Mouse (Mus musculus) C2C12 (cell line): Measurements from ENCODE around the gene Senp3. TPM values are rescaled to one million over a fixed set of nuclear protein-coding genes. Genes with fewer than 3 reads are reported as not detected.
A peak's percentile ranks its signal among the peaks of the same experiment; 100 is the strongest.

ENCODE experiments used
- H3K27me3 ChIP-seq: one replicate; pipeline ENCODE4 v1.6.1; 2011; ENCODE audit not compliant: control insufficient read depth, insufficient read depth, insufficient read length
- H3K36me3 ChIP-seq: one replicate; pipeline ENCODE4 v1.6.1; 2011; ENCODE audit not compliant: control insufficient read depth, insufficient read depth
- H3K4me3 ChIP-seq: one replicate; pipeline ENCODE4 v1.5.1; 2011; ENCODE audit warnings: mild to moderate bottlenecking, control low read depth; ENCODE audit not compliant: poor library complexity, insufficient read depth, severe bottlenecking
- H3K79me2 ChIP-seq: one replicate; pipeline ENCODE4 v1.6.1; 2011; ENCODE audit not compliant: control insufficient read depth, insufficient read depth
- H3K79me3 ChIP-seq: one replicate; pipeline ENCODE4 v1.6.1; 2011; ENCODE audit warnings: low read depth, control low read depth
- H3ac ChIP-seq: one replicate; pipeline ENCODE3; 2011; ENCODE audit warnings: low read depth; ENCODE audit not compliant: control insufficient read depth, insufficient read length
- CEBPB ChIP-seq: IDR thresholded peaks from one replicate; pipeline ENCODE4 v1.6.1; 2011; ENCODE audit warnings: low read depth, mild to moderate bottlenecking, control low read depth, moderate library complexity
- CTCF ChIP-seq: IDR thresholded peaks from one replicate; pipeline ENCODE4 v1.5.1; 2011; ENCODE audit not compliant: control insufficient read depth, insufficient read depth, insufficient read length
- FOSL1 ChIP-seq: IDR thresholded peaks from one replicate; pipeline ENCODE4 v1.8.0; 2011; ENCODE audit warnings: mild to moderate bottlenecking, low read length; ENCODE audit not compliant: poor library complexity, insufficient read depth, severe bottlenecking
- MAX ChIP-seq: IDR thresholded peaks from one replicate; pipeline ENCODE4 v1.6.1; 2011; ENCODE audit warnings: mild to moderate bottlenecking, control low read depth
- MYOD1 ChIP-seq: IDR thresholded peaks from one replicate; pipeline ENCODE4 v1.6.1; 2011; ENCODE audit warnings: low read depth; ENCODE audit not compliant: control insufficient read depth, insufficient read length
- MYOG ChIP-seq: IDR thresholded peaks from one replicate; pipeline ENCODE4 v1.6.1; 2011; ENCODE audit not compliant: control insufficient read depth, insufficient read length; ENCODE audit errors: extremely low read depth
- USF1 ChIP-seq: IDR thresholded peaks from one replicate; pipeline ENCODE4 v1.6.1; 2011; ENCODE audit warnings: low read depth, mild to moderate bottlenecking, control low read depth, moderate library complexity
- polyA plus RNA-seq: library from polyadenylated mRNA; unstranded; fragments of >200 nt; fragmentation: generic; extraction: Trizol; gene quantifications from one replicate; pipeline ENCODE4 v1.2.1, GENCODE M21; 2012; ENCODE audit warnings: missing spikeins

Gene Senp3
- polyA plus RNA-seq, 1 experiment: 89.0 TPM

DNA sequence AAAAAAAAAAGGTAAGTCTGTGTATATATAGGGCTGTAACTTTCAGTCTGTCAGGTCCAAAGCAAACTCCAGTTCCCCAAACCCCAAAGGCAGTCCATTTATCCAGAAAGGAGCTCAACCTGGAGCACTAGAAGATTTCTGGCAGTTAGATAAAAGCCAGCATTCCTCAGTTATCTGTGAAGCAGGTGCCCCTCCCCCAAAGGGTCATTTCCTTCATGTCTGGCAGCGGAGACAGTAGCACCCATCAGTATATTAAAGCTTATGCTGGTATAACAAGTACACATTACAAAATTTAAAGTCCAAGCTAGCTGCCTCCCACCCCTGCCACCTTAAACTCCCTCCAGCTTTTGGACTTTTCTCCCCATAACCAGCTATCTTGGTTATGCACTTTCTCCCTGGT is 17.7 kb upstream of the Senp3 start:
- TF ChIP-seq FOSL1 (no peak), MYOD1 (no peak), USF1 (no peak), CEBPB (no peak), CTCF (no peak), MYOG (no peak), MAX (no peak)
- H3K36me3 ChIP-seq: no peaks in the 10 kb centered on the region

DNA sequence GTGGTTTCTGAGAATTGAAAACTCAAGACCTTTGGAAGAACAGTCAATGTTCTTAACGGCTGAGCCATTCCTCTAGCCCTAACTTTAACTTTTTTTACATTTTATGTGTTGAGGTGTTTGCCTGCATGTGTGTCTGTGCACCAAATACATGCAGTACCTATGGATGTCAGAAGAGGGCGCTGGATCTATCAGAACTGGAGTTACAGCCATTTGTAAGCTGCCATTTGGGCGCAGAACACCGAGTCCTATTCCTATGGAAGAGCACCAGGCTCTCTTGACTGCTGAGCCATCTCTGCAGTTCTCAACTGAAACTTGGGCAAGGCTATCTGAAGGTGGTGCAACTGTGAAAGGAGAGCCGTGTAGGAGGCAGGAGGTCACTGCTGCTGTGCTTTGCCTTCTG is 16.7 kb upstream of the Senp3 start:
- Histone ChIP-seq H3K27me3 (no peaks in the 10 kb centered on the region), H3ac (no peak overlapping the region), H3K36me3 (no peaks in the 10 kb centered on the region), H3K79me2 (no peaks in the 10 kb centered on the region), H3K4me3 (no peak overlapping the region), H3K79me3 (no peaks in the 10 kb centered on the region)
- TF ChIP-seq MAX: no peak
- TF ChIP-seq CTCF: no peak
- TF ChIP-seq MYOG: no peak
- no peak for TF ChIP-seq USF1
- TF ChIP-seq CEBPB: no peak
- no peak for TF ChIP-seq FOSL1
- no peak for TF ChIP-seq MYOD1

More for the DNA sequence above, 17.7 kb upstream of the Senp3 start:
- H3K27me3 ChIP-seq: no peaks in the 10 kb centered on the region
- H3K79me3 ChIP-seq: no peaks in the 10 kb centered on the region
- no peak overlapping the region for H3K4me3 ChIP-seq
- no peak overlapping the region for H3ac ChIP-seq
- H3K79me2 ChIP-seq: no peaks in the 10 kb centered on the region

DNA sequence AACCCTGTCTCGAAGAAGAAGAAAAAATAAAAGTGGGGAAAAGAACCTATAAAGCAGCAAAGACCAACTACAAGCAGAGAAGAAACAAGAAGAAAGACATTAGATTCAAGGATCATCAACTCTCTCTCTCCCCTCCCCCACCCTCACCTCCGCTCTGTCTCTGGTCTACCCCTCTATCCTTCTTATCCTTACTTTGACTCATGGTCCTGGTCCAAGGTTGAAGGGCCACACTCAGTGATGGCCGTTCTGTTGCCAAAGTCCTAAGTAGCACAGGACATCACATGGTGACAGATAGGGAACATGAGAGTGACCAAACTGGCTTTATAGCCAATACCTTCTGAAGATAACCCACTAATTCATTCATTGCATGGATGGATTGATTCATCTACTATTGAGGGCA is 15.5 kb upstream of the Senp3 start:
- Histone ChIP-seq H3K79me3 (no peaks in the 10 kb centered on the region), H3K36me3 (no peaks in the 10 kb centered on the region)

DNA sequence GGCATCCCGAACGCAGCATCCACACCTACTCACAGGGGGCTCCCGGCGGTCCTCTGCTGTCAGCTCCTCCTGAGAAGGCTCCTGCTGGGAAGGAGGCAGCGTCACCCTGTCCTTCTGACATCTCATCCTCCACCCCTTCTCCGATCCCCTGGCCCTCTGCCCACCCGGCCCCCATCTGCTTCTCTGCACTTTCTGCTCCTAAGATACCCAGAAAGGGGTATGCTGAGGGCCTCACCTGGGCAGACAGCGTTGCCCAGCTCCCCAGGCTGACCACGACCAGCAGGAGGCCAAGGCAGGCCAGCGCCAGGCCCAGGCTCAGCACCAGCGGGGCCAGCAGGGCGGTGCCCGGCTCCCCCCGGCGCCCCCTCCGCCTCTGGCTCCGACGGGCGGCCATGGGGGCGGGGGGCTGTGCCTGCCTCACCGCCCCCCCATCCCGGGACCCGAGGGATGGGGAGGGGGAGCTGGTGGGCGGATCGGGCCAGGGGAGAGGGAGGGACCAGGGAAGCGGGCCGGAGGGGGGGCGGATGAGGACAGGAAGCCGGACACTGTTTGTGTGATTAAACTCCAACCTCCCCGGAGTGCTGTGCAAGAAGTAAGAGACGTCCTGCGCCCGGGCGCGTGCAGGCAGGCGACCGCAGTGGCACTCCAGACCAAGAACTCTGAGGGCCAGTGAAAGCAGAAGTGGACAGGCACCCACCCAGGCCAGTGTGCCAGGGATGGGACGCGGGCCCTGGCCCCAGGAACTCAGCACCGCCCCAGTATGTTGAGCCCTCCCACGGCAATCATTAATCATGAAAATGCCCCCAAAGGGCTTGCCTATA is 13.7 kb upstream of the Senp3 start, which contains the start of the genes Tnfsf12 and Tnfsfm13:
Gene Tnfsf12, minus strand, starts transcription at position 489 of the 821 bp plus-strand sequence.
Gene Tnfsfm13, minus strand, starts transcription at position 738 of the 821 bp plus-strand sequence.
- H3K4me3 ChIP-seq: peak within 1 kb of the TSS; percentile 11
- no peaks in the 10 kb centered on the region for H3K79me2 ChIP-seq
- H3K79me3 ChIP-seq: no peaks in the 10 kb centered on the region
- no peaks in the 10 kb centered on the region for H3K27me3 ChIP-seq
- peak within 1 kb of the TSS; percentile 52 for H3ac ChIP-seq
- no peaks in the 10 kb centered on the region for H3K36me3 ChIP-seq
- TF ChIP-seq FOSL1 (no peak), MYOD1 (no peak), MYOG (no peak), CEBPB (no peak), USF1 (no peak), CTCF (no peak), MAX (no peak)

More for the DNA sequence above, 15.5 kb upstream of the Senp3 start:
- H3K27me3 ChIP-seq: no peaks in the 10 kb centered on the region
- no peak overlapping the region for H3ac ChIP-seq
- no peaks in the 10 kb centered on the region for H3K79me2 ChIP-seq
- TF ChIP-seq MAX (no peak), CTCF (no peak), FOSL1 (no peak), CEBPB (no peak), MYOG (no peak), MYOD1 (no peak)
- H3K4me3 ChIP-seq: no peak overlapping the region

DNA sequence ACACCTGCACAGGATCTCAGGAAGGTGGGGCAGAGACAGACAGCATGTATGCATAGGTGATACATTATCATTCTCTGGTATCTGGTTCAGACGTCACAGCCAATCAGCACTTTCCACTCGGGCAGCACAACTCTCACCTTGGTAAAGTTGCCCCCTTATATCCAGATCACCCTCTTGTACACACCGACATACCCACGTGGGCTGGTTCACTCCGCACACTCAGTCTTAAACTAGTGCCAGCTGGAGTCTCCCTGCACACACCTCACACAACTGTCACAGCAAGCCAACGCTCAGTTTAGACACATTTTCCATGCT is 13.1 kb upstream of the Senp3 start:
- Histone ChIP-seq H3K27me3 (no peaks in the 10 kb centered on the region), H3K79me3 (no peaks in the 10 kb centered on the region), H3K79me2 (no peaks in the 10 kb centered on the region), H3K36me3 (no peaks in the 10 kb centered on the region), H3ac (peak overlapping the region; percentile 46), H3K4me3 (no peak overlapping the region)
- TF ChIP-seq MAX (no peak), MYOD1 (no peak), CEBPB (no peak), USF1 (no peak), CTCF (no peak), FOSL1 (no peak), MYOG (no peak)
